Mouse (Mus musculus) G1E (cell line): ENCODE data around the gene Nfkbiz.

Experiments
- CTCF ChIP-seq: IDR thresholded peaks from 2 replicates; pipeline ENCODE4 v1.5.1; 2012; ENCODE audit warnings: low read depth, low read length, inconsistent platforms, mixed read lengths
- GATA1 ChIP-seq: IDR thresholded peaks from 2 replicates; pipeline ENCODE4 v1.6.1; 2012; ENCODE audit warnings: borderline replicate concordance, low read length, inconsistent platforms, mixed read lengths
- POLR2AphosphoS5 ChIP-seq: IDR thresholded peaks from 2 replicates; pipeline ENCODE4 v1.6.1; 2012; ENCODE audit warnings: low read depth, low read length, inconsistent platforms; ENCODE audit not compliant: insufficient replicate concordance

GRCm38 (mm10) chr16:55780958-55781558 is 57.6 kb downstream of the Nfkbiz start:
- no peak for TF ChIP-seq CTCF
- TF ChIP-seq POLR2AphosphoS5: no peak
- no peak for TF ChIP-seq GATA1
